Mouse (Mus musculus) lung, adult 18-20 months (tissue): ENCODE measurements around the gene E2f2.
A peak's percentile ranks its signal among the peaks of the same experiment; 100 is the strongest.

Source experiments
- DNase-seq, 2 experiments: peaks; one replicate each; pipeline ENCODE4 v3.0.0; 2022; ENCODE audit warnings: mixed read lengths in 2 of 2

E2f2 gene

DNA sequence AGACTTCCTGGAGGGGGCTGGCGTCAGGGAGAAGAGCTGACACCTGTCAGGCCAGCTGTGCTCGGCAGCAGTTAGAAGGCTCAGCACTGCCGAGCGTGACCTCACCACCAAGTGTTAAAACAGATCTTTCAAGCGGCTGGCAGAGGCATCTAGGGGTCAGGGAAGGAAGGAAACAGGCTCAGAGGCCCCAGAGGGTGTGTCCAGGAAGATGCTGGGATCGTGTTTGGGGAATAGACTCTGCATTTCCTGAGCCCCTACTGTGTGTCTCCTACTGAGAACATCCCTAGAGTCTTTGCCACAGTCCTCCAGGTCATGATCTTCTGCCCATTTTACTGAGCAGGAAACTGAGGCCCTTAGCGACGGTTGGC is 5.0 kb downstream of the E2f2 start:
- DNase-seq, result peak in 1 of 2 experiments; percentile 56

DNA sequence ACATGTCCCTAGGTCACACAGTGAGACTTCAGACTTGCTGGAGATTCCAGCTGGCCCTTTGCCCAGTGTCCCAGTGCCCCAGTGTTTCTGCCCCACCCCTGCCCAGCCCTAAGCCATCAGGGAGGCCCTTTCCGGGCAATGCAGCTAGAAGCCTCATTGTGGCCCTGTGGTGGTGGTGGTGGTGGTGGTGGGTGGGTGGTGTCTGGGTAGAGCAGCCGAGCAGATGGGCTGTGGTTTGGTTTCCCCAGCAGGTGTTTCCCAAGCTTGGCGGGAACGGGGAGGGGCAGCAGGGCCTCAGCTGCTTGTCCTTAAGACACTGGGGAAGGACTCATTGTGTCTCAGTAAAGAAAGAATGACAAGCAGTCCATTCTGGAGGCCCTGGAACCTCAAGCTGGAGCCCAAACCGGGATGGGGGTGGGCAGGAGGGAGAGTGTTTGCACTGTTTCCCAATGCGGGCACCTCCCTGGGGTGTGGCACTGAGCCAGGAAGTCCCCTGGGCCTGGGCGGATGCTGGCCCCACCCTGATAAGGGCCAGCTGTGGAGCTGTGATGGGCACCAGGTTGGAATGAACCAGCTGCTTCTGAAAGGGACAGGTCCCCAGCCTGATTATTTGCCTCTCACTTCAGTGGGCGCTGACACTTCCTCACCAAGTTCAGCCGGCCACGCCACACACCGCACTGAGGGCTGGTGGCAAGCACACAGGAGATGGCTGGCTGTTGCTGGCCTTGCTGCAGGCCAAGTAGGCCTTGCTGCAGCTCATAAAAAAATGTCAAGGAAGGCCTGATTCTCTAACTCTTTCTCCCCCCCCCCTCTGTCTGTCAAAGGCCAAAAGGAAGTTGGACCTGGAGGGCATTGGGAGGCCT is 5.6 kb downstream of the E2f2 start:
- DNase-seq, result peak; percentile 81 to 88

DNA sequence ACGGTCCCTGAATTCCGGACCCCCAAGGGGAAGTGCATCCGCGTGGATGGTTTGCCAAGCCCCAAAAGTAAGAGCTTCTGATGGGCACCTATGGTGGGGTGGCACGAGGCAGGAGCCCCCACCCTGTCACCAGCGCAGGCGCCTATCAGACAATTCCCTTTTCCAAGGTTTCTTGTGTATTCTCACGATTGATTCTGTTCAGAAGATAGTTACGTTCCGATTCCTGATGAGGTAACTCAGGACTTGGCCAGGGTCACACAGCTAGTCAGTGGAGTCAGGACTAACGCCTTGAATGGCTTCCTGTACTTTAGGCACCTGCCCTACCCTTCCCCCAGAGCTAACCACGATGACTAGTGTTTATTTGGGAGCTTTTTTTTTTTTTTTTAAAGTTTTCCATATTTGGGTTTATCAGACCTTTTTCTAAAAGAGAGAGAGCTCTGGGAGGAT is 6.3 kb downstream of the E2f2 start:
- DNase-seq, result no peak

DNA sequence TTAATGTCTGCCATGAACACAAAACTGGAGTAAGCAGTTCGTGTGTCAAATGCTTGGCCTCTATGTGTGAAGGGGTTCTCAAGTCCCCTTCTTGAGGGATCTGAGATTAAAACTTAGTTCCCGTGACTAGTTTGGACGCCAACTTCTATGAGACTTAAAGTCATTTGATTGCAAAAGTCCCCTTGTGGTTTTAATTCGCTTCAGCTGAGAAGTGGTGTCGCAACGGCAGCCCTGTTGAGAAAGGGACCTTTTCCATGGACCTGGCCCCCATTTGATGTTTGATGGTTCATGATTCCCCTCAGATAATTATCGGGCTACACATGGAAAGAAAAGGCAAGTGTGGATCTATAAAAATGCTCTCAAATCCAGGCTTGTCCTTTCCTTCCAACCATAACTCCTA is 7.3 kb downstream of the E2f2 start:
- peak; percentile 77 to 84 for DNase-seq

DNA sequence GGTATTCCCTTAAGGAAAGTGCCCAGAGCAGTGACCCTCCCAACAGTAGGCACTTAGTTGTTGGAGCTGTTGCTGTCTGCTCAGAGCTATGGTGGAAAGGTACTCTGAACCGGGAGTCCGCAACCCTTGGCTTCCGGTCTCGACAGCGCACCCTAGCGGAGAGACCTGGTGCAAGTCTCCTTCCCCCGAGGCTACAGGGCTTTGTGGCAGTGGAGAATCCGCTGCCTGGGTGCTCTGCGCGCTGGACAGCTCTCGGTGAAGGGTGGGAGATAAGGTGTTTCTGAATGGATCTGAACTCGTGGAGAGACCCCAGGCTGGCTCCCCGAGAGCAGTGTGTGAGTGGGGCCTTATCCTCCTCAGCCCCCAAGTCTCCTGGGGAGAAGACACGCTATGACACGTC is 7.8 kb downstream of the E2f2 start:
- DNase-seq, result peak; percentile 89 to 93

- DNase-seq, result peak; percentile 94 to 95
These were observed 8.5 kb downstream of the E2f2 start for GRCm38 (mm10) chr4:136180408-136181330.

GRCm38 (mm10) chr4:136181367-136181766 is 9.2 kb downstream of the E2f2 start:
- no peak for DNase-seq

GRCm38 (mm10) chr4:136185375-136185774 is 13.2 kb downstream of the E2f2 start:
- DNase-seq, result peak; percentile 68 to 72

DNA sequence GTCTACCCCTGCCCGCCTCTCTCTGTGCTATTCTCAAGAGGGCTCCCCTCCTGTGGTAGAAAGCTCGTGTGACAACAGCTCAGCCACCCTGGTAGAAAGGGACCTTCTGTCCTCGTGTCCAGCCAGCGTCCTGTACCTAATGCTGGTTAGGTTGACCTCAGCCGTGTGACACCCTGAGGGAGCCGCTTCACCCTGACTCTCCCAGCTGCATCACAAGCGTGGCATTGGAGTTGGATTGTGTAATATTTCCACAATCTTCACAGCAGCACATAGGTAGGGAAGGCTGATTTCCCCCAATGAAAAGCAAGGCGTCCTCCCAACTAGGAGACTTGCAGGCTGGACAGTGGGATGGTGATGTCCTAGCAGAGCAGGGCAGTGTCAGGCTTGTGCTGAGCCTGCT is 14.1 kb downstream of the E2f2 start:
- DNase-seq, result no peak

GRCm38 (mm10) chr4:136186739-136187472 is 14.7 kb downstream of the E2f2 start:
- peak; percentile 81 to 85 for DNase-seq

DNA sequence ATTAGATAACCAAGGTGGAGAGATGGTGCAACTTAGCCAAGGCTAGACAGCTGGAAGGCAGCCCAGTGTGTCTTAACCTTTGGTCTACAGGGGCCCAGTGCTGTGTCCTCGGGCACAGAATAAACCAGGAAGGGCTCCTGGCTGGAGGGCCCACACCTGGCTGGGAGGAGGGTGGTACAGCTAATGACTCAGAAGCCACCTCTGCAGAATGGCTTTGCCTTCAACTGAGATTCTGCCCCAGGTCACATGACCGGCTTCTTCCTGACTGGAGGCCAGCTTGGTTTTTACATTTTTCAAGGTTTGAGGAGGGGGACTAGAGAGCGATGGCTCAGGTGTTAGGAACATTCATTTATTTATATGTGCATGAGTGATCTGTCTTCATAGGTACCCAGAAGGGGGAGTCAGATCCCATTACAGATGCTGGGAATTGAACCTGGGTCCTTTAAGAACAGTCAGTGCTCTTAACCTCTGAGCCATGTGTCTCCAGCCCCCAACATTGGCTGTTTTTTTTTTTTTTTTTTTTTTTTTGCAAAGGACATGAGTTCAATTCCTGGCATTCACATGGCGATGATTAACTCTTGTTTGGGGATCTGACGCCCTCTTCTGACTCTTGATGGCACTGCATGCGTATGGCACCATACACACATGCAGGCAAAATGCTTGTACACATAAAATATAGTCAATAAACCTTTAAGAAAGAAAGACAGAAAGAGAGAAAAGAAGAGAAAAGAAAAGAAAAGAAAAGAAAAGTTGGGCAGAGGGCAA is 17.0 kb downstream of the E2f2 start:
- DNase-seq, result no peak

GRCm38 (mm10) chr4:136189912-136190311 is 17.7 kb downstream of the E2f2 start:
- peak; percentile 51 to 63 for DNase-seq

DNA sequence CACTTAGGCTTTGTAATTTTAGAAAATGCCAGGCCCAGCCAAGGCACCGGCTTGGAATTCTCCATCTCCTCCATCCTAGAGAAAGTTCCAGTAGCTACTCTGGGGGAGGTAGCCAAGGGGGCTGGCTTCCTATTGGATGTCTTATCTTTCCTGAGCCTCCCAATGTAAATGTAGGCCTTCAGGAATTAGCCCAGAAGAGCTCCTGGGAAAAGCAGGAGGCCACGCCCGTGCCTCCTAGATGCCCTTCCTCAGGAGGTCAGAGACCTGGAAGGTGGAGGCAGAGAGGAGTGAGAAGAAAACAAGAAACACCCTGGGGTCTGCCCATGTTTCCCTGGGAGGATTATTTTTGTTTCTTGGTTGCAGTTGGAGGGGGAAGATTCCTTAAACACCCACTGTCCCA is 21.4 kb downstream of the E2f2 start:
- DNase-seq, result no peak

GRCm38 (mm10) chr4:136195029-136195428 is 22.8 kb downstream of the E2f2 start:
- peak; percentile 52 to 76 for DNase-seq

GRCm38 (mm10) chr4:136195629-136196028 is 23.4 kb downstream of the E2f2 start:
- no peak for DNase-seq

GRCm38 (mm10) chr4:136196201-136196600 is 24.0 kb downstream of the E2f2 start:
- no peak for DNase-seq

DNA sequence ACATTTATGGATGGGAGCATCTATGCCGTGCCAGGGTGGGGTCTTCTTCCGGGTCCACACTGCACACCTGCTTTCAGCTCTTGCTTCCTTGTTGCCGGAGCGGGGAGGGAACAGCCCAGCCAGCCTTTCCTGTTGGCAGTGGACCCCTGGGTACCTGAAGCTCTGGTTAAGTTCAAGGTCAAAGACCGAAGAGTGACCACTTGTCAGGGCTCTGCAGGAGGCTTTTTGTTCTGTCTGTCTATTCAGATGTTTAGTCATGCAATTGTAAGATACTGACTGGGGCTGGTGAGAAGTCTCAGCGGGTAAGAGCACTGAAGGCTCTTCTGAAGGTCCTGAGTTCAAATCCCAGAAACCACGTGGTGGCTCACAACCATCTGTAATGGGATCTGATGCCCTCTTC is 26.7 kb downstream of the E2f2 start:
- DNase-seq, result no peak

DNA sequence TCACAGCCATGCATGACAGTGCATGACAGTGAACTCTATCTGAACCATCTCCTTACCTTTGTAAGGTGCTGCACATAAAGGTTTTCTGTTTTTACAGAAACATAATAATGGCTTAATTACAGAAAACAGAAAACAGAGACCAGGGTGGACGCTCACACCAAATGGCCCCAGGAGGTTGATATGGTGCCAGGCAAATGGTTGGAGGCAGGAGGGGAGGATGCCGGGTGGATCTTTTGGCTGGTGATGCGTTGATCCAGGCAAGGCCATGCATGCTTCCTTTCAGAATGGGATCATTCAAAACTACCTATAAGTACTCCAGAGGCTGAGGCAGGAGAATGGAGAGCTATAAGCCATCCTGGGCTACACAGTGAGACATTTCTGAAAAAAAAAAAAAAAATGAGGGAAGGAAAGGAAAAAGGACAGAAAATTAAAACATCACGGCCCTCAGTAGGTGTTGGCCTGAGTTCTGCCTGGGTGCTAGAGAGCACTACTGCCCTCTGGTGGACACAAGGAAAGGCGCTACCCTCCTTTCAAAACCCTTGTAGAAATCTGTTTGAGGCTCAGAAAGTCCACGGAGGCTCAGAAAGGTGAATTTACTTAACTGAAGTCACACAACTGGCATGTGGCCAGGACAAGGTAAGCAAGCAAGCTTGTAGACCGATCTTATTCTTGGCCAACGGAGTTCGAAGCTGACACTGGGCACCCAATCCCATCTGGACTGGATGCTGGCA is 27.5 kb downstream of the E2f2 start:
- DNase-seq, result peak in 1 of 2 experiments; percentile 45

DNA sequence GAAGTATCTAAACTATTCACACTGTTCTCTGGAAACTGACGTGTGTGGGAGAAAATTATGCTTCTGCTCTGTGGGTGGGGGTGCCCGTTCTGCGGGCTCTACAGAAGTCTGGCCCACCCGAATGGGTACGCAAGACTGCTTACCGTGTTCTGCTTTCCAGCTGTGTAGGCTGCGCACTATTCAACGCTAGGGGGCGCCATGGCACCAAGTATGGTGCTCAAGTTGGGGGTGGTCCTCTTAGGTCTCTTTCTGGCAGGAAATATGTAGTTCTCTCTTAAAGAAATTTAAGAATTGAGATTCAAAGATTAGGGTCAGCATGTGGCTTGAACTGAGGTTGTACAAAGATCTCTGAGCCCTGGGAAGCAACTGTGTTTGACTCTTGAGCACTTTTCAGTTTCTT is 30.3 kb downstream of the E2f2 start:
- DNase-seq, result peak; percentile 57 to 66

DNA sequence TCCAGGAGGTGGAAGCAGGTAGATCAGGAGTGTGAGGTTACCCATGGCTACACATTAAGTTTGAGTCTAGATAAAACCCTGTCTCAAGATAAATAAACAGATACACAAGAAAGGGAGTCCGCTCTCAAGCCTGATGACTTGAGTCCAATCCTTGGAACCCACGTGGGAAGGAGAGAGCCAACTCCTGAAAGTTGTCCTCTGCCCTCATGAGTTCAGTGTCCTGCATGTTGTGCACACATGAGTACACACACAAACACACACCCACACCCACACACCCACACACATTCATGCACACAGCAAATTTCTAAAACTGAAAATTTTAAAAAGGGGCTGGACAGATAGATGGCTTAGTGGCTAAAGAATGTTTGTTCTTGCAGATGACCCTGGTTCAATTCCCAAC is 32.6 kb downstream of the E2f2 start:
- DNase-seq, result no peak
